Mouse (Mus musculus) hindbrain, postnatal 0 days (tissue): ENCODE results near the gene Vipr2. TPM values are rescaled to one million over a fixed set of nuclear protein-coding genes. Genes with fewer than 3 reads are reported as not detected.

Experiments
- ATAC-seq: fragments of 200-750 bp; cut with Nextera tagmentation; 2 replicates; pipeline ENCODE4 v1.8.0; 2017; ENCODE audit warnings: mild to moderate bottlenecking, moderate TSS enrichment, moderate library complexity
- DNase-seq: peaks from one replicate; pipeline ENCODE4 v3.0.0-alpha.2; 2015; ENCODE audit warnings: low spot score
- H3K27ac ChIP-seq: fragments of 300-500 bp; sonication (generic); 2 replicates; pipeline ENCODE4 v1.5.1; 2014; ENCODE audit warnings: mild to moderate bottlenecking
- H3K27me3 ChIP-seq: fragments of 300-500 bp; sonication (generic); 2 replicates; pipeline ENCODE4 v1.6.1; 2014; ENCODE audit warnings: low read length, mixed read lengths; ENCODE audit not compliant: insufficient read depth
- H3K36me3 ChIP-seq: fragments of 300-500 bp; sonication (generic); 2 replicates; pipeline ENCODE4 v1.6.1; 2014; ENCODE audit warnings: low read length, mixed read lengths; ENCODE audit not compliant: insufficient read depth
- H3K4me1 ChIP-seq: fragments of 300-500 bp; sonication (generic); 2 replicates; pipeline ENCODE4 v1.6.1; 2014; ENCODE audit warnings: antibody characterized with exemption, low read length, mixed read lengths; ENCODE audit not compliant: insufficient read depth
- H3K4me2 ChIP-seq: fragments of 300-500 bp; sonication (generic); 2 replicates; pipeline ENCODE4 v1.6.1; 2014; ENCODE audit warnings: low read depth, mild to moderate bottlenecking, low read length, moderate library complexity, mixed read lengths
- H3K4me3 ChIP-seq: fragments of 300-500 bp; sonication (generic); 2 replicates; pipeline ENCODE4 v1.5.1; 2014; ENCODE audit warnings: low read length
- H3K9ac ChIP-seq: fragments of 300-500 bp; sonication (generic); replicated peaks from 2 replicates; pipeline ENCODE4 v1.6.1; 2014; ENCODE audit warnings: mild to moderate bottlenecking, low read length, moderate library complexity, mixed read lengths
- H3K9me3 ChIP-seq: fragments of 300-500 bp; sonication (generic); 2 replicates; pipeline ENCODE4 v1.6.1; 2016; ENCODE audit warnings: low read length, mixed read lengths
- CTCF ChIP-seq: IDR thresholded peaks from 2 replicates; pipeline ENCODE4 v1.5.1; 2016; ENCODE audit warnings: antibody characterized with exemption, control low read depth, low read depth
- WGBS: fragments of 180-500 bp; shearing (Covaris S2); extraction: QIAGEN DNeasy Blood & Tissue Kit; methylation state at CpG from one replicate; pipeline ENCODE4 v1.1.7; 2014; 5-methylcytosine and 5-hydroxymethylcytosine counted together
- polyA plus RNA-seq: library from polyadenylated mRNA; unstranded; fragments of >200 nt; fragmentation: Nextera tagmentation; extraction: Ambion mirVana; gene quantifications from 2 replicates; pipeline ENCODE4 v1.2.1, GENCODE M21; 2015
- total RNA-seq: library from RNA; depleted of rRNA; stranded (reverse); fragments of >200 nt; gene quantifications from 2 replicates; pipeline ENCODE4 v1.2.3, GENCODE M21; 2014

Gene Vipr2
- total and polyA plus RNA-seq, 2 experiments from 2014 or later = 0.65 to 5.3 TPM

DNA sequence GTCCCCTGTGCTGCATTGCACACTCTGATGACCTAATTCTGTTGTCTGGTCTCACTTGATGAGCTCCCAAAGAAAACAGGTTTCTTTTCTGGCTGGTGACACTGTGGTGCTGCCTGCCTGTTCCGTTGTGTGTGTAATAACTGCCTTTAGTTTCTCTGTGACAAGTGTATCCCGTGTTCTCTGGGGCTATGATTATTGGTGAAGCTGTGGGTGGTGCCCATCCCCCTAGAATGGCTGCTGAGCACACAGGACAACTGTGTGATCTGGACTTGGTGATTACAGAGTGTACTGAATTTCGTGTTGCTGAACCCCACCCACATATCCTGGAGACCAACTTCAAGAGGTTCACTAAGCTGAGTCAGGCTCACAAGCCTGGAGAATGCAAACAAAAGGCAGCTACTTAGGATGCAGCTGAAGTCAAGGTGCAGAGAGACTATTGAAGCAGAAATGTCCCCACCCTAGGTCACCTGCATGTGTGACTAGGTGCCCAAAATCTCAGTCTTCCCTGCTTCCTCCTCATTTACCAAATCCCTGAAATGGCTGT lies 18.9 kb downstream of the Vipr2 start:
- Histone ChIP-seq H3K4me2 (no peak overlapping the region), H3K4me1 (no peaks in the 10 kb centered on the region), H3K27ac (no peak overlapping the region), H3K4me3 (no peak overlapping the region), H3K36me3 (no peaks in the 10 kb centered on the region), H3K27me3 (no peaks in the 10 kb centered on the region), H3K9ac (no peak overlapping the region), H3K9me3 (no peaks in the 10 kb centered on the region)
- no peak for ATAC-seq
- no peak for DNase-seq
- no peak for TF ChIP-seq CTCF
- WGBS = 66% methylated on average over 3 of the region's 3 CpGs

DNA sequence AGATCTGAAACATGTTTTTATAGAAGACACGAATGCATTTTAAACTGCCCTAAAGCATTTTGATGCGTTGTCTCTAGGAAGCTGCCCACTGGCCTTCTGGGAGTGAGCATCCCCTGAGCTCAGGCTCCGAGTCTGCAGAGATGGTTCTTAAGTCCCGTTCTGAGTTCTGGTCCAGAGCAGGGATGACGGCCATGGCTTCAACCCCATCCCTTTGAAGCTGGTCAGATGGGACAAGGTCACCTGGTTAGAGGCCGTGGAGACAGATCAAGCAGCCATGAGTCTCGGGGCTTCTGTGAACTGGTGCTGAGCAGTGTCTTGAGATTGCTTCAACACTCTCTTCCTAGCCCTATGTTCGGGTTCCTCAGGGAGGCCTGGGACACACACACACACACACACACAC lies 19.6 kb downstream of the Vipr2 start:
- 90% methylated on average over 8 of the region's 8 CpGs for WGBS

DNA sequence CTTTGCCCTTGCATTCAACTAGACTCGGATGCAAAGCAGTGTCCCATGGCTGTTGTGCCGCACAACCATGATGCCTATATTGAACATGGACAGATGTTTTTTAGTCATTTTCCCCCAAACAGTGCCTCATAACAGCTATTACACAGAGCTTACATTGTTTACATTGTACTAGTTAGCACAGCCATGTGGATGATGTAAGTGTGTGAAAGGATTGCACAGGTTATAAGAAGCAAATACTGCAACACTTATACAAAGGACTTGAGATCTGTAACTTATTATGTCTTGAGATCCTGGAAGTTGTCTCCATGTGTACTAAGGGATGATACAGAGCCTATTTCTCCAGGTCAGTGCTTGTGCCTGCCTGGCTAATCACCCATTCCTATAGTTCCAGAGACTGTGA lies 24.4 kb downstream of the Vipr2 start:
- no peaks in the 10 kb centered on the region for H3K9me3 ChIP-seq
- no peaks in the 10 kb centered on the region for H3K4me1 ChIP-seq
- no peaks in the 10 kb centered on the region for H3K36me3 ChIP-seq
- no peak overlapping the region for H3K4me3 ChIP-seq
- 93% methylated on average over 2 of the region's 2 CpGs for WGBS
- no peak for TF ChIP-seq CTCF
- no peaks in the 10 kb centered on the region for H3K27me3 ChIP-seq
- no peak overlapping the region for H3K27ac ChIP-seq
- no peak overlapping the region for H3K9ac ChIP-seq
- H3K4me2 ChIP-seq = no peak overlapping the region
- DNase-seq = no peak
- no peak for ATAC-seq

More for the DNA sequence above, 19.6 kb downstream of the Vipr2 start:
- Histone ChIP-seq H3K4me1 (no peaks in the 10 kb centered on the region), H3K9me3 (no peaks in the 10 kb centered on the region), H3K36me3 (no peaks in the 10 kb centered on the region), H3K9ac (no peak overlapping the region), H3K27ac (no peak overlapping the region), H3K27me3 (no peaks in the 10 kb centered on the region), H3K4me2 (no peak overlapping the region), H3K4me3 (no peak overlapping the region)
- no peak for DNase-seq
- ATAC-seq = no peak
- no peak for TF ChIP-seq CTCF

DNA sequence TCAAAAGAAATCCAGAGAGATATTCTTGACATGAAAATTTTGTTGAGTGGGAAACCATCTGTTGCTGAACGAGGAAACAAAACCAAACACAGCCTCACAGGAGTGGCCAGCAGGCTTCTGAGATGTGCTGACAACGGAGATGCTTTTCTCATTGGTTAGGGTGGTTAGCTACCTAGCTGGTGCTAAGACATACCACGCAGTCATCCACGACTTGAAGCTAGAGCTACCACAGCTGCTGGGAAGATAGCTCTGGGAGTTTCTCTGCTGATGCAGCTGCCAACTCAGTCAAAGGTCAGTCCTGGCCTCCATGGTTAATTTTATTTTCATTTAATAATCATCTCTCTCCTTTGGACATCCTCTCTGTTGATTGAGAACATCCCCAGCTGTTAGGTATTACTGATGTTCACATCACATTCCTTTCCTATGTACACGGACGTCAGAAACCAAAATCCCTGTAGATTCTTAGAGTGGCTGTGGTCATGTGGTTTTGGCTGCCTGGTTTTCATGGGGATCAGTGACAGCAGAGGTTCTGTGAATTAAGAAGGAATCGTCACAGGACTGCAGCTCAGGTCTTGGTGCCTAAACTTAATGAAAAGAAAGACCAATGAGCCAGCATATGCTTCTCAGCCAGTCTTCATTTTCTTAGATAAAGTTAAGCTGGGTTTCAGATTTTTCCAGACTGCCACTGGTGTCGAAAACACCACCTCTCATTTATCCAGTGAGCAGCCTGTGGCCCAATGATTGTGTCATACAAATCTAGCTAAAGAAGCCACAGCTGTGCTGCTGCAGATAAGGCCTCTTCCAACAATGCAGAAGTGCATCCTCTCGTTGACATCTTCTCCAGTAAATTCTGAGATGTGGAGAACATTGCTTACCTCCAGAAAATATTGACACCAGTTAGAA lies 32.2 kb downstream of the Vipr2 start:
- 83% methylated on average over 9 of the region's 9 CpGs for WGBS
- Histone ChIP-seq H3K27me3 (no peaks in the 10 kb centered on the region), H3K27ac (no peak overlapping the region), H3K4me2 (no peak overlapping the region), H3K36me3 (no peaks in the 10 kb centered on the region), H3K4me3 (no peak overlapping the region), H3K9me3 (peaks cover 8% of the 10 kb centered on the region; the same call in 1 of the 2 replicates), H3K4me1 (no peaks in the 10 kb centered on the region), H3K9ac (no peak overlapping the region)
- DNase-seq (no peak), ATAC-seq (no peak)
- no peak for TF ChIP-seq CTCF

DNA sequence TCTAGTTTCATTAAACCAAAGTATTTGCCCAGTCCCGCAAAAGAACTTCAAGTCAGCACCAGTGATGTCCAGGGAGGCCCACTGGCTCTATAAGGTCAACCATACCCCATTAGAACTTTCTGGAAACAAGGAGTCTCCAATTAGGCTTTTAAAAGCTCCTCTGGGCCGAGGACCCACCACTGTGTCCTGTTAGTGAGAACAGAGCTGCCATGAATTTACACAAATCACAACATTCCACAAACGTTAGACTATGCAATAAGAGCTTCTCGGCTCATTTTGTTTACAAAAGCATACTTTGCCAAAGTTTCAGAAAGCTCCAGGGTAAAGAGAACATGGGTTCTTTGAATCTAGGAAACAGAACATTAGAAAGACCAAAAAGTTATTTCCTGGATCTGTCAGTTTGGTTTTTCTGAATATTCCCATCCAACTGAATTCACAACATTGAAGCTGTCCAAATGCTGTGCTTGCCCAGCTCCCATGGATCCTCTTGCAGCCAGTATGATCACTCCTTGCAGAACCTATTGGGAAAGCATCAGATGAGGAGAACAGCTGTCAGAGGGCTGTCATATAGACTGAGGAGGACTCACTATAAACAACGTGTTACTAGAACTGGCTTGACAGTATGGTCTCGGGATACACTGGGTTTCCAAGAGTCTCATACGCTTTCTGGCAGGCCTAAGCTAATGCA lies 33.6 kb downstream of the Vipr2 start:
- H3K4me1 ChIP-seq = no peaks in the 10 kb centered on the region
- WGBS = 84% methylated on average over 7 of the region's 7 CpGs
- H3K27ac ChIP-seq = no peak overlapping the region
- H3K9me3 ChIP-seq = peaks cover 8% of the 10 kb centered on the region; the same call in 1 of the 2 replicates
- no peak overlapping the region for H3K4me2 ChIP-seq
- TF ChIP-seq CTCF = no peak
- no peak overlapping the region for H3K4me3 ChIP-seq
- ATAC-seq (no peak), DNase-seq (no peak)
- H3K9ac ChIP-seq = no peak overlapping the region
- no peaks in the 10 kb centered on the region for H3K36me3 ChIP-seq
- no peaks in the 10 kb centered on the region for H3K27me3 ChIP-seq

DNA sequence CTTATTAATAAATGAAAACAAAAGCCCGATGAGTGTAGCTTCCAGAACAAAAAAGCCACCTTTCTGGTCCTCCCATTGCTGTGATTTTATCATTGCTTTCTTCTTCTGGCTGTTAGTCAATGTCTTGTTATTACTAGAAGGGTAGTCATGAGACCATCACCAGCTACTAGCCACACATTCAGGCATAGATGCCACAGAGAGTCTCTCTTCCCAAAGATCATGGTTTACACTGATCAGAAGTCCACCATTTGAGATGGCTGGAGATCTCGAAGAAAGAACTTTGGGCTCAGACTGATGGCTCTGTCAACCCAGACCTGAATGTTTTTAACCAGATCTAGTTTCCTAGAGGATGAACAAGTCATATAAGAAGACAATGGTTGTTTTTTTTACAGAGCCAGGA lies 38.3 kb downstream of the Vipr2 start:
- Histone ChIP-seq H3K36me3 (no peaks in the 10 kb centered on the region), H3K27me3 (no peaks in the 10 kb centered on the region), H3K4me3 (no peak overlapping the region), H3K27ac (no peak overlapping the region), H3K4me1 (no peaks in the 10 kb centered on the region), H3K9ac (no peak overlapping the region), H3K4me2 (no peak overlapping the region), H3K9me3 (no peaks in the 10 kb centered on the region)
- no peak for TF ChIP-seq CTCF
- DNase-seq (no peak), ATAC-seq (no peak)
- 80% methylated on average over 2 of the region's 2 CpGs for WGBS
